Mouse (Mus musculus) brain, adult 2 months (tissue): ENCODE results near the gene Msi2.
A peak's percentile ranks its signal among the peaks of the same experiment; 100 is the strongest.

Experiments used
- DNase-seq: peaks from one replicate; pipeline ENCODE4 v3.0.0; 2011; ENCODE audit warnings: low read depth, low spot score

Gene Msi2

GRCm38 (mm10) chr11:88406408-88406915 lies 311.9 kb downstream of the Msi2 start:
- DNase-seq, result peak; percentile 76

DNA sequence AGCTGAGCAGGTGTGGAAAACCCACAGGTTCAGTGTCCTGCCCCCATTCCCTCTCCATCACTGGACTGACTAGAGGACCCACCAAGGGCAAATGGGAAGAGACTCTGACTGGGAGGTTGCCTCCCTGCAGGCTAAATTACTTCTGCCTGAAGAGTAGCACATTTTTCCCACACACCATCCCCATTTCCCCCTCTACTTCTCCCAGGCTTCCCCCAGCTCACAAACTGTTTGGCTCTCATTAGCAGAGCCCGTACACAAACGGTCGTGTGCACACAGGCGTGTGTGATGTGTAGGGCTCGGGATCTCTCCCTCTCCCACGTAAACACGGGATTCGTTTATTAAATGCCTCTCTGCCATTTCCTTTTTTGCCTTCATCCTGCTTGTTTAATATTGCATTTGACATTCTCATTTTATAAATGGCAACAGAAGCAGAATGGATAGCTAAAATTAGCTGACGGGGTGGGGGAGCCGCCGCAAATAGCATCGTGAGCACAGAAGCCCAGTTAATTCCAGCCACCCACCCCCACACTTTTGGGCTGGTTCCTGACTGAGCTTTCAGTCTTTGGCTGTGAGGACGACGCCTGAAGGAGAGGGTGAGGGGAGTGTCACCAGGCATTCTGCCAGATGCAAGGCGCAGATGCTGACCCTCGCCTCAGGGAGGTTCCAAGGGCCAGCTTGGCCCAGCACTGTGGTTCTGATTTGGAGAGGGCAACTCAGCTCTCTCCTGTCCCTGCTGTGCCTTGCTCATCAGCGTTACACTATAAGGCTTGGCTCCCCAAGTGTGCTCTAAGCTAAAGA lies 313.3 kb downstream of the Msi2 start:
- peak; percentile 87 for DNase-seq

GRCm38 (mm10) chr11:88404247-88404677 lies 314.1 kb downstream of the Msi2 start:
- no peak for DNase-seq

- peak; percentile 45 for DNase-seq
Observed at GRCm38 (mm10) chr11:88402290-88402689, 316.0 kb downstream of the Msi2 start.

DNA sequence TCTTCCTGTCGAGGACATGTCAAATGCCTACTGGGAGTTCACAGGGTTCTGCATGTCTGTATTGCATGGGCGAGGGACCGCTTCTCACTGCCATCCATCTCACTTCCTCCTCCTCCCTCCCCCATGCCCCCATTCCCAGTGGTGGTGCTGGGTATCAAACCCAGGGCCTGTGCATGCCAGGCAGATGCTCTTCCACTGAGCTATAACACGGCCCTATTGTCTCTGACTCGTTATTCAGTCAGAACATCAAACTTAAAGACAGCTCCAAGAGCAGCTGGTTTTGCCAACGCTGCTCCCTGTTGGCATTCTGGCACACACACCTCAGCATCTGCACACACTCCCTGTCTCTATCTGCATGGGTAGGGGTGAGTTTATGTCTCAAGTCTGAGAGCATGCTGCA lies 317.0 kb downstream of the Msi2 start:
- DNase-seq, result no peak

DNA sequence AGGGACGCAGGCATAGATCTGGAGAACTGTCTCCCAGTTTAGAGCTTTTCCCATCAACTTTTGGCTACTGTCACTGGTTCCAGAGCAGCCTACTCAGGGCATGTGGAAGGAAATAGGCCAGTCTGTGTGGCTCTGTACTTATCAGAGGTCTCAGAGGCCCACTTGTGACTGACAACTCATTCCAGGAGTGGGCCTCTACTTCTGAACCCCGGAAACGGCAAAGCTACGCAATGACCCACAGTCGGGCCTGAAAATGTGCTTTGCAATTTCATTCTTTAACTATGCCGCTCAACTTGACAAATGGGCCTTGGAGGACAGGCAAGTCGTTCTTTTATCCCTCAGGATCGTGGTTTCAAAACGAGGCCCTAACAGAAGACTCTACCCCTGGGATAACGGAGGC lies 317.4 kb downstream of the Msi2 start:
- DNase-seq, result no peak

- DNase-seq, result no peak
Observed at GRCm38 (mm10) chr11:88400235-88400634, 318.1 kb downstream of the Msi2 start.

DNA sequence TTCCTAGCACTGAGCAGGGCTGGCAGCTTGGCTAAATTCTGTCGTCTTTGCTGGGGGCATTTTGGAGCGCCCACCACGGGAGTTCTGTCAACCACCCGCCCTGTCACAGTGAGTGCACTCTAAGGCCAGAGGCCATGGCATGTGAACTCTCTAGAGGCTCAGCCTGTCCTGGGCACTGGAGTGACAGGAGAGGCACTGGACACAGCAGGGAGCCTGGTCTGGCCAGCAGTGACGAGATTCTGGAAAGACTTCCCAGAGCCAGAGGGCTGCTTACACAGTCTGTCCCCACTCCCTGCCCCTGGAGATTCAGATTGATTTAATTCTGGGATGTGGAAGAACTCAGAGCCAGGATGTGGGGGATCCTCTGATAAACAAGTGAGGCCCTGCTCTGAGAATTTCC lies 318.9 kb downstream of the Msi2 start:
- DNase-seq, result no peak

GRCm38 (mm10) chr11:88399028-88399427 lies 319.3 kb downstream of the Msi2 start:
- no peak for DNase-seq

- DNase-seq, result no peak
Observed at GRCm38 (mm10) chr11:88395076-88395990, 323.0 kb downstream of the Msi2 start.

GRCm38 (mm10) chr11:88394341-88395075 lies 323.8 kb downstream of the Msi2 start:
- peak; percentile 44 for DNase-seq

DNA sequence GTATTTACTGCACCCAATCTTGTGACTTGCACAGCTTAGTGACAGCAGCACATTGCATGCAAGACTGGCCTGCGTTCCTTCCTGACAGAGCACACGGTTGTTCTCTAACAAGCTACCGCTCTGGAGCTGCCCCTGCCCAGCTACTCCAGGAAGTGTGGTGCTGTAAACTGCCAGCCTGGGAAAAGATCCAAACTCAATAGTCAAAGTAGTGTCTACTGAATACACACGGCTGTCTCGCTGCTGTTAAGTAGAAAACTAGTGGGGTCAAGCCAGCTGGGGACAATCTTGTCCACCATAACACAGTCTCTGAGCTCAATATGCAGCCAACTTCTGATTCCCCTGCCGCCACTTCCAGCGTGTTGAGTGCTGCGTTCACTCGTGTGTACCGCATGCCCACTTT lies 325.6 kb downstream of the Msi2 start:
- peak; percentile 57 for DNase-seq

- DNase-seq, result no peak
Observed at GRCm38 (mm10) chr11:88391181-88391814, 327.0 kb downstream of the Msi2 start.

DNA sequence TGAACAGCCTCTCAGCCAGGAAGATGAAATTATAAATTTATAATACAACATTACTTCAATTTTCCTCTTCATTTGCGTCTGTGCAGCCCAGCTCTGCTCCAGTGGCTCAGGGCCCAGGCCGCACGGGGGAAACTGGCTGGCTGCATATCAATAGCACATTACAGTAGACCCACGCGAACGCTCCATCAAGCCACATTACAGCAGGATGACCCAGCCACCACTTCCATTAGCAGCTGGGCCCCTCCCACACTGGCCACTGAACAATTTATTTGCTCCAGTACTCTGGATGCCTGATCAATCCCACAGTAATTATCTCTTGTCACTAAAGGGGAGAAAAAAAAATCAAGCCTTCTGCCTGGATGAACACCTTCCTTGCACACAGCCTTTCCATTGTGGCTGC lies 328.8 kb downstream of the Msi2 start:
- no peak for DNase-seq

GRCm38 (mm10) chr11:88386916-88387315 lies 331.4 kb downstream of the Msi2 start:
- no peak for DNase-seq

- no peak for DNase-seq
Observed at GRCm38 (mm10) chr11:88382449-88382848, 335.9 kb downstream of the Msi2 start.

DNA sequence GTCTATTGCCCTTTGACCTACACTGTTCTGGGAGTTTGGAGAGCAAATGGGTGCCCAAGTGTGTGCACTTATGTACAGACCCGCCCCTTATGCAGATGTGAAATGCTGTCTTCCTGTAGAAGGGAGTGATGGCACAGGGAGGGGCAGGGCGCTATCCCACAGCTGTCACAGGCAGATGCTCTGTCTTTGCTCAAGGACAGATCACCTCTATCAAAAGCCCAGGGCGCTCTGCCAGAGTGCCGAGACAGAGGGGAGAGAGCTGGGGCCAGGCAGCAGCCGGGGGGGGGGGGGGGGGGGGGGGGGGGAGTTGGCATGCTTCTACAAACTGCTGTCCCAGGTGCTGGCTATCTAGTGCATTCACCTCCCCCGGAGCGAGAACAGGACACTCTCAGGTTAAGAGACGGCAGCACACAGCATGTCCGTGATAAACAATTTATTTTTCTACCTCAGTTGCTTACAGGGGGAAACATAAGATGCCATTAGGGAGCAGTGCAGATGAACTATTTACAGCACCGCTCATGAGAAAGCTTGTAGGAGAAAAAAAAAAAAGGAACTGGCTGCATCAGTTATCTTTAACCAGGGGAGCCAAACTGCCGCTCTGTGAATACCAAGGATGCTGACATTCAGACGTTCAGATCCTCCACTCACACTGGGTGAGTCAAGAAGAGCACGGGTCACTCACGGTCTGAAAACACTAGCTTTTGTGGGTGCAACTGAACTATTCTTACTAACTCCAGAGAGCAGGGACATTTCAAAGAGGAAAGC lies 337.0 kb downstream of the Msi2 start:
- DNase-seq, result no peak

- DNase-seq, result no peak
Observed at GRCm38 (mm10) chr11:88379635-88380034, 338.7 kb downstream of the Msi2 start.

DNA sequence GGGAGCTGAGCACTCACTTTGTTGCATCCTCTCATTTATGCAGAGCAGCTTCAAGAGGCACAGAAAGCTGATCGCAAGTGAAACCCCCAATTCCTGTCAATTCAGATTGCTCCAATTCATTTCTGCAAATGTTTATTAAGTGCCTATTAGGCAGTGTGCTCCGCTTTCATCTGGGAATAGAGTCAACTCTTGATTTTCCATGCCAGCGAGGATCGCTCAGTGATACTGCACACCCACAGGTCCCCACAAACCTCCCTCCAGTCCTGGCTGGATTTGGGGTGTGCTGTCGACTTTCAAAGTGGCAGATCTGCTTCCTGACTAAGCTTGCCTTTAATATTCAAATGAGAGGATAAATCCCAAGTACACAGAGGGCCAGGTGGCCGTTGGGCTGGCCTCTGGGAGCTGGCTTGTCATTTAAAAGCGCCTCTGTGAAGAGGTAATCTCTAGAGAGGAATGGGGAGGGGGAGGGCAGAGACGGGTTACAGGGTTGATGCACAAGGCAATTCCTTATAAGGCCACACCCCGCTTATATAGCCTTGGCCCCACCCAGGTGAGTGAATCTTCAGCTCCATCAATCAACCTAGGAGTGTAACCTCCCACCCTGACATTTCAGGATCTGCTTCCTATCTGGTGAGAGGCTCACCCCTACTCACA lies 339.5 kb downstream of the Msi2 start:
- DNase-seq, result no peak

- peak; percentile 63 for DNase-seq
Observed at GRCm38 (mm10) chr11:88372589-88372988, 345.7 kb downstream of the Msi2 start.
